Mouse (Mus musculus) CD4-positive, CD25-positive, alpha-beta regulatory T cell, adult 2 months (primary cell): ENCODE measurements around the gene Rasl12.
A peak's percentile ranks its signal among the peaks of the same experiment; 100 is the strongest.

Experiments
- DNase-seq: peaks from one replicate; pipeline ENCODE4 v3.0.0-alpha.2; 2012; ENCODE audit warnings: low read depth, low spot score

The Rasl12 gene

DNA sequence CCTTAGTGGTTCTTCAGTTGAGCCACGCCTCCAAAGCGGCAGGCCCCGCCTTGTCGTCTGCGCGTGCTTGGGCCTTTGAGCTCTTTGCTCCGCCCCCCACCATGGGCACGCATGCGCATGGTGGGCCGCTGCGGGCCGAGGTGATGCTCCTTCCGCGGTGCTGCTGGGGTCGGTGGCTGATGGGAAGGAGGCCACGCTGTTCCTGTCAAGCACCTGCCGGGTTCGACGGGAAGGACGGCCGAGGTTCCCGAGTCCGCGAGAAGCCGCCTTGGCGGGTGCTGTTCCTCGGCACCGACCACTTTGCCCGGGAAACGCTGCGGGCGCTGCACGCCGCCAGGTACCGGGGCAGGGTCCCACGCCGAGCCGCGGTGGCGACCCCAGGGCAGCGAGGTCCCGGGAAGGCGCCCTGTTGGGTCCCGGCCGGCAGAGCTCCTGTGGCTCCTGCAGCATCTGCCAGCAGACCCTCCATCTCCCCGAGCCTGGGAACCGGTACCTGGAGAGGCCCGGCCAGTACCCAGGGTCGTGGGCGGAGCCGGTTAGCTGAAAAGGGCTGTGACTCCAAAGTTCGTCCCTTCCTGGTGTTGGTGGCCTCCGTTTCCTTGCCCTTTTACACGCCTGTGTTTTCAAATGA lies 37.5 kb downstream of the Rasl12 start, which contains the start of gene Mtfmt:
Gene Mtfmt, plus strand, starts transcription at position 112 of the 631 bp plus-strand sequence.
- peak; percentile 99 for DNase-seq

DNA sequence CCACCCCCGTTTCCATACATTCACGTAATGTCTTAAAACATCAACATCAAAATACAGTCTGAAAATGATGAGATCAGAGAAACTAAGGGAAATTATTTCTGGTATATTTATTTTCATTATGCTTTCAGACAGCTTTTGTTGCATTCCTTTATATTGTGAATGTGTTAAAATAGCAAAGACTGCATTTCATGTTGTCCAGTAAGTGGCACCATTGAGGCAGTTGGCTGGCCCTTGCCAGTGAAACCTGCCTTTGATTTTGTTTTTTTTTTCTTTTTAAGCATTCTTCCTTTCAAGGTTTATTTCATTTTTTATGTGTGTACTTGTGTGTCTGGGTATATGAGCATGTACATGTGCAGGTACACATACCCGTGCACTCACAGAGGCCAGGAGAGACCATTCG lies 46.4 kb downstream of the Rasl12 start:
- no peak for DNase-seq

GRCm38 (mm10) chr9:65447951-65448350 lies 49.6 kb downstream of the Rasl12 start:
- no peak for DNase-seq

- DNase-seq = no peak
These were observed 60.7 kb downstream of the Rasl12 start for GRCm38 (mm10) chr9:65458975-65459374.

- DNase-seq = no peak
These were observed 61.9 kb downstream of the Rasl12 start for GRCm38 (mm10) chr9:65460198-65460597.

DNA sequence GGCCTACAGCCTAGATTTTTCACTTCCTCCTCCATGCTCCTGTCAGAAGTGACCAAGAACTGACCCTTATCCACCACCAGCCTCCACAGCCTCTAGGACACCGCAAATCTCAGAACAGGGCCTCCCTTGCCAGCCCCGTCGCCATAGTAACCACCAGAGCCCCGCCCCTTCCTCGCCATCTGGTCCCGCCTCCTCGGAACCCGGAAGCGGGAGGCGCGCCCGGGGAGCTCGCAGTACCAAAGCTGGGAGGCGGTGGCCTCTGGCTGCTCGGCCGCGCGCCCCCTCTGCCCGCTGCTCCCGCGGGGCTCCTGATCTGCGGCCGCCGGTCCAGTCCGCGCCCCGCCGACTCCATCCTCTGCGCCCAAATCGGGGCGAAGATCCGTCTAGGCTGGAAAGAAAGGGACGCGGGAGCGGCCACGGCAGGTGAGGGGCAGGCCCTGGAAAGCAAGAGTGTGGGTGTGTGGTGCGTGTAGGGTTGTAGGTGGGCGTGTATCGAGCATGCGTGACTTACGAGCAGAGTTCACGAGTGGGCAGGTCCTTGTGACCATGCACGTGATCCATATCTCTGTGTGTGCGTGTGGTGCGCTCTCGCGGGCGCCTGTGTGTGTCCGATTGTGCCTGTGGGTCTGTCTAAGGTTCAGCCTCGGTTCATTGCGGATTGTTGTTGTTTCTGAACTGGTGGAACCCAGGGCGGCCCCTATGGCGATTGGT lies 62.6 kb downstream of the Rasl12 start, which contains the start of gene Spg21:
Gene Spg21, plus strand, starts transcription at position 216 of the 711 bp plus-strand sequence.
- peak; percentile 95 for DNase-seq

DNA sequence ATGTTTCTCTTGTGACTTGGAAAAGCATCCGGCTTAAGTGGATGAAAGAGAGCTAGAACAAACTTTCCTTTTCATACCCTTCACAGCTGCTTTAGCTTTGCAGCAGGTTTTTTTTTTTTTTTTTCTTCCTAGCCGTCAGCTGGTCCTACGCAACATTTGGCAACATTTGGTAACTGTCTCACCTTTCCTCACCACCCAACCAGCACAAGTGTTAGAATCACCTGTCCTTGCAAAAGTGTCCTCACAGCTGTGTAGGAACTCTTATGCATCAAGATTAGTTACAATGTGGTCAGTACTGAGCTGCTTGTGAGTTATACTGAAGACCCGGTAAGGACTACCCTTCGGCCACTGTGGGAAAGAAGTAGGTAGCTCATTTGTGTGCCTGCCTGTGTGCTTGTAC lies 64.2 kb downstream of the Rasl12 start:
- DNase-seq = no peak

DNA sequence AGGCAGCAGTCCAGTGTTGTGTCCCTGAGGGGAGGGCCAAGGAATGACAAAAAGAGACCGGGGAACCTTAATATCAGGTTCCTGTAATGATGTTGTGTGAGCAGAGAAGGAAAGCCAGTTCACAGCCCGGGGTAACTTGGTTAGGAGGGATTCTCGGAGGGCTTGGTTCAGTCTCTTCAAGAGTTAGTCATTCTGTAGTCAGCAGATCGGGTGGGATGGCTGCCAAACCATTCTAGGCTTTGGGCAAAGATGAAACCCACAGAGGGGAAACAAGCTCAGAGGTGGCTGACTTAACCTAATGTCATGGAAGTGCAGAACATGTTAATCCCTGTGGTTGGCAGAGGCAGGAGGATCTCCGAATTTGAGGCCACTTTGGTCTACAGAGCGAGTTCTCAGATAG lies 65.9 kb downstream of the Rasl12 start:
- DNase-seq = no peak
